Mouse (Mus musculus): ENCODE measurements around the gene Usp29. TPM values are rescaled to one million over a fixed set of nuclear protein-coding genes. Genes with fewer than 3 reads are reported as not detected.
"Not testable (repeated sequence)": the region's sequence is repeated elsewhere in the genome, so short reads cannot be mapped to it uniquely, and the experiment has no call there.

The Usp29 gene
- polyA plus RNA-seq, 1 experiment from 2014 or later: 35.8 TPM

- Histone ChIP-seq H3K4me3 (ENCODE audit: low read depth, low read length) (no peak overlapping the region), H3K4me2 (ENCODE audit: low read length) (no peak overlapping the region; the same call in 1 of the 2 replicates), H3K9me3 (replicated peaks; ENCODE audit: control insufficient read depth, low read length, poor library complexity, severe bottlenecking) (no peaks in the 10 kb centered on the region), H3K27ac (ENCODE audit: low read length) (peak overlapping the region; percentile 74), H3K9ac (ENCODE audit: low read depth, low read length) (no peak overlapping the region), H3K27me3 (ENCODE audit: control insufficient read depth, insufficient read depth, low read depth, low read length) (no peaks in the 10 kb centered on the region), H3K36me3 (ENCODE audit: control insufficient read depth, insufficient read depth, low read length) (no peaks in the 10 kb centered on the region), H3K4me1 (ENCODE audit: control insufficient read depth, insufficient read depth, low read length) (peaks cover 22% of the 10 kb centered on the region)
- WGBS: under 1% methylated on average over 4 of the region's 4 CpGs
- peak; percentile 88 for ATAC-seq
Observed at GRCm38 (mm10) chr7:6753440-6753839, 23.1 kb downstream of the Usp29 start.

- no peaks in the 10 kb centered on the region for H3K27me3 ChIP-seq (ENCODE audit: control insufficient read depth, insufficient read depth, low read depth, low read length)
- no peak overlapping the region for H3K4me3 ChIP-seq (ENCODE audit: low read depth, low read length)
- H3K4me1 ChIP-seq (ENCODE audit: control insufficient read depth, insufficient read depth, low read length): peaks cover 17% of the 10 kb centered on the region
- H3K27ac ChIP-seq (ENCODE audit: low read length): no peak overlapping the region
- no peaks in the 10 kb centered on the region for H3K36me3 ChIP-seq (ENCODE audit: control insufficient read depth, insufficient read depth, low read length)
- no peak for ATAC-seq
- WGBS: 88% methylated on average over 4 of the region's 4 CpGs
- no peak overlapping the region for H3K4me2 ChIP-seq (ENCODE audit: low read length)
- H3K9ac ChIP-seq (ENCODE audit: low read depth, low read length): no peak overlapping the region
- no peaks in the 10 kb centered on the region for H3K9me3 ChIP-seq (replicated peaks; ENCODE audit: control insufficient read depth, low read length, poor library complexity, severe bottlenecking)
Observed at GRCm38 (mm10) chr7:6756777-6757291, 26.5 kb downstream of the Usp29 start.

- Histone ChIP-seq H3K9ac (ENCODE audit: low read depth, low read length) (no peak overlapping the region), H3K9me3 (replicated peaks; ENCODE audit: control insufficient read depth, low read length, poor library complexity, severe bottlenecking) (no peaks in the 10 kb centered on the region), H3K36me3 (ENCODE audit: control insufficient read depth, insufficient read depth, low read length) (no peaks in the 10 kb centered on the region), H3K27ac (ENCODE audit: low read length) (no peak overlapping the region), H3K4me1 (ENCODE audit: control insufficient read depth, insufficient read depth, low read length) (no peaks in the 10 kb centered on the region), H3K4me3 (ENCODE audit: low read depth, low read length) (no peak overlapping the region), H3K27me3 (ENCODE audit: control insufficient read depth, insufficient read depth, low read depth, low read length) (no peaks in the 10 kb centered on the region), H3K4me2 (ENCODE audit: low read length) (no peak overlapping the region)
- no peak; the same call in 1 of the 2 replicates for ATAC-seq
- WGBS: 64% methylated on average over 12 of the region's 12 CpGs
Observed at GRCm38 (mm10) chr7:6759698-6760097, 29.3 kb downstream of the Usp29 start.

GRCm38 (mm10) chr7:6760170-6760569 is 29.8 kb downstream of the Usp29 start:
- H3K27me3 ChIP-seq (ENCODE audit: control insufficient read depth, insufficient read depth, low read depth, low read length): no peaks in the 10 kb centered on the region
- no peaks in the 10 kb centered on the region for H3K4me1 ChIP-seq (ENCODE audit: control insufficient read depth, insufficient read depth, low read length)
- 14% methylated on average over 6 of the region's 6 CpGs for WGBS
- ATAC-seq: no peak
- no peak overlapping the region for H3K27ac ChIP-seq (ENCODE audit: low read length)
- H3K4me3 ChIP-seq (ENCODE audit: low read depth, low read length): no peak overlapping the region
- no peaks in the 10 kb centered on the region for H3K36me3 ChIP-seq (ENCODE audit: control insufficient read depth, insufficient read depth, low read length)
- H3K4me2 ChIP-seq (ENCODE audit: low read length): no peak overlapping the region
- no peaks in the 10 kb centered on the region for H3K9me3 ChIP-seq (replicated peaks; ENCODE audit: control insufficient read depth, low read length, poor library complexity, severe bottlenecking)
- H3K9ac ChIP-seq (ENCODE audit: low read depth, low read length): no peak overlapping the region

- Histone ChIP-seq H3K36me3 (ENCODE audit: control insufficient read depth, insufficient read depth, low read length) (no peaks in the 10 kb centered on the region), H3K9me3 (replicated peaks; ENCODE audit: control insufficient read depth, low read length, poor library complexity, severe bottlenecking) (no peaks in the 10 kb centered on the region), H3K27me3 (ENCODE audit: control insufficient read depth, insufficient read depth, low read depth, low read length) (no peaks in the 10 kb centered on the region), H3K4me3 (ENCODE audit: low read depth, low read length) (no peak overlapping the region), H3K4me2 (ENCODE audit: low read length) (no peak overlapping the region), H3K27ac (ENCODE audit: low read length) (no peak overlapping the region), H3K4me1 (ENCODE audit: control insufficient read depth, insufficient read depth, low read length) (peaks cover 6% of the 10 kb centered on the region; the same call in 1 of the 2 replicates), H3K9ac (ENCODE audit: low read depth, low read length) (no peak overlapping the region)
- 57% methylated on average over 5 of the region's 5 CpGs for WGBS
- ATAC-seq: no peak
Observed at GRCm38 (mm10) chr7:6765240-6765639, 34.9 kb downstream of the Usp29 start.

GRCm38 (mm10) chr7:6770286-6770685 is 39.9 kb downstream of the Usp29 start:
- peak; percentile 43; the same call in 1 of the 2 replicates for ATAC-seq
- 4% methylated on average over 8 of the region's 8 CpGs for WGBS
- Histone ChIP-seq H3K27ac (ENCODE audit: low read length) (peak overlapping the region; percentile 60), H3K9me3 (replicated peaks; ENCODE audit: control insufficient read depth, low read length, poor library complexity, severe bottlenecking) (no peaks in the 10 kb centered on the region), H3K9ac (ENCODE audit: low read depth, low read length) (no peak overlapping the region), H3K4me2 (ENCODE audit: low read length) (no peak overlapping the region), H3K4me3 (ENCODE audit: low read depth, low read length) (no peak overlapping the region), H3K4me1 (ENCODE audit: control insufficient read depth, insufficient read depth, low read length) (peaks cover 7% of the 10 kb centered on the region; the same call in 1 of the 2 replicates), H3K27me3 (ENCODE audit: control insufficient read depth, insufficient read depth, low read depth, low read length) (no peaks in the 10 kb centered on the region), H3K36me3 (ENCODE audit: control insufficient read depth, insufficient read depth, low read length) (no peaks in the 10 kb centered on the region)

- not testable (repeated sequence) for H3K27me3 ChIP-seq (ENCODE audit: control insufficient read depth, insufficient read depth, low read depth, low read length); H3K4me3 ChIP-seq (ENCODE audit: low read depth, low read length); H3K27ac ChIP-seq (ENCODE audit: low read length); H3K9me3 ChIP-seq (replicated peaks; ENCODE audit: control insufficient read depth, low read length, poor library complexity, severe bottlenecking); H3K36me3 ChIP-seq (ENCODE audit: control insufficient read depth, insufficient read depth, low read length); ATAC-seq; H3K9ac ChIP-seq (ENCODE audit: low read depth, low read length); H3K4me2 ChIP-seq (ENCODE audit: low read length)
- H3K4me1 ChIP-seq (ENCODE audit: control insufficient read depth, insufficient read depth, low read length): peaks cover 13% of the 10 kb centered on the region
- WGBS: 61% methylated on average over 11 of the region's 11 CpGs
Observed at GRCm38 (mm10) chr7:6773865-6774413, 43.6 kb downstream of the Usp29 start.

- ATAC-seq: no peak
- H3K9me3 ChIP-seq (replicated peaks; ENCODE audit: control insufficient read depth, low read length, poor library complexity, severe bottlenecking): no peaks in the 10 kb centered on the region
- no peak overlapping the region for H3K9ac ChIP-seq (ENCODE audit: low read depth, low read length)
- 88% methylated on average over 10 of the region's 10 CpGs for WGBS
- H3K27me3 ChIP-seq (ENCODE audit: control insufficient read depth, insufficient read depth, low read depth, low read length): no peaks in the 10 kb centered on the region
- no peak overlapping the region for H3K4me2 ChIP-seq (ENCODE audit: low read length)
- H3K4me1 ChIP-seq (ENCODE audit: control insufficient read depth, insufficient read depth, low read length): peaks cover 6% of the 10 kb centered on the region
- no peak overlapping the region for H3K4me3 ChIP-seq (ENCODE audit: low read depth, low read length)
- H3K27ac ChIP-seq (ENCODE audit: low read length): no peak overlapping the region
- H3K36me3 ChIP-seq (ENCODE audit: control insufficient read depth, insufficient read depth, low read length): no peaks in the 10 kb centered on the region
Observed at GRCm38 (mm10) chr7:6776314-6777059, 46.1 kb downstream of the Usp29 start.

- Histone ChIP-seq H3K9me3 (replicated peaks; ENCODE audit: control insufficient read depth, low read length, poor library complexity, severe bottlenecking) (no peaks in the 10 kb centered on the region), H3K9ac (ENCODE audit: low read depth, low read length) (no peak overlapping the region), H3K4me2 (ENCODE audit: low read length) (no peak overlapping the region), H3K4me1 (ENCODE audit: control insufficient read depth, insufficient read depth, low read length) (peaks cover 9% of the 10 kb centered on the region), H3K27ac (ENCODE audit: low read length) (peak overlapping the region; percentile 43; the same call in 1 of the 2 replicates), H3K36me3 (ENCODE audit: control insufficient read depth, insufficient read depth, low read length) (no peaks in the 10 kb centered on the region), H3K27me3 (ENCODE audit: control insufficient read depth, insufficient read depth, low read depth, low read length) (no peaks in the 10 kb centered on the region), H3K4me3 (ENCODE audit: low read depth, low read length) (no peak overlapping the region)
- 64% methylated on average over 2 of the region's 2 CpGs for WGBS
- no peak for ATAC-seq
Observed at GRCm38 (mm10) chr7:6777107-6777506, 46.7 kb downstream of the Usp29 start.
